Mouse (Mus musculus) heart, postnatal 36 days (tissue): ENCODE data around the gene Vps53. TPM values are rescaled to one million over a fixed set of nuclear protein-coding genes. Genes with fewer than 3 reads are reported as not detected.
"Not testable (repeated sequence)": the region's sequence is repeated elsewhere in the genome, so short reads cannot be mapped to it uniquely, and the experiment has no call there.

Experiments used
- DNase-seq, 2 experiments: peaks; one replicate each; pipeline ENCODE4 v3.0.0; 2021 to 2022
- intact Hi-C: fragments of 180-260 bp; cut with DNase I; formaldehyde crosslinking; loops from one replicate; pipeline ENCODE4 v1.15.1; 2025
- total RNA-seq, 2 experiments: library from RNA; stranded (reverse); gene quantifications; 2 replicates each; pipeline ENCODE4 v1.2.3; 2021

The Vps53 gene
- total RNA-seq = 10 to 100 TPM; 30.0 to 30.1 TPM

- DNase-seq = peak; percentile 89 to 91
- intact Hi-C loops = loop anchor here (2.0 to 5.0 kb wide), 2 partner anchors 37 to 228 kb away; partner anchors contain the start of genes Dbil5, Gemin4 and Timm22
Observed at GRCm38 (mm10) chr11:76179495-76180145, at the start of gene Vps53, which contains the start of gene Fam57a. Vps53 (minus strand) TSS chr11:76179647. Fam57a (plus strand) TSS chr11:76179671.

DNA sequence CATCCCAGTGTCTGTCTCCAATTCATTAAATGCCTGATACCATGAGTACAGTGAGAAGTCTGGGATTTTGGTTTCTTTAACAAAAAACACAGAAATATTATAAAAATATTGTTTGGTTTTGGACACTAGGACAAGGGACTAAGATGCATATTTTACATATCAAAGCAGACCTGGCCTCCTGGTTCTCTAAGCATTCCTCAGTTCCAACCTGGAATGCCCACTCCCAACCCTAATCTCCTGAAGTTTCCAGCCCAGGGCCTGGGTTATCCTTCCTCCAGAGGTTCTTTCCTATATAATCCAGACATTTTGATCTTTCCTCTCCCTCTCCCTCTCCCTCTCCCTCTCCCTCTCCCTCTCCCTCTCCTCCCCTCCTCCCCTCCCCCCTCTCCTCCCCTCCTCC lies 45.6 kb upstream of the Vps53 start:
- intact Hi-C loops = no loop called here
- DNase-seq = no peak

GRCm38 (mm10) chr11:76224631-76225030 lies 45.2 kb upstream of the Vps53 start:
- intact Hi-C loops = no loop called here
- no peak for DNase-seq

- peak; percentile 95 to 97 for DNase-seq
- intact Hi-C loops = loop anchor here (2.0 kb wide), 2 partner anchors 25 to 39 kb away; partner anchors contain the start of genes Fam57a, Glod4, Mrm3 and Vps53
Observed at GRCm38 (mm10) chr11:76217390-76217800, 37.9 kb upstream of the Vps53 start, which contains the start of the genes Dbil5 and Gemin4. Dbil5 (plus strand) TSS chr11:76217608. Gemin4 (minus strand) TSS chr11:76217664.

DNA sequence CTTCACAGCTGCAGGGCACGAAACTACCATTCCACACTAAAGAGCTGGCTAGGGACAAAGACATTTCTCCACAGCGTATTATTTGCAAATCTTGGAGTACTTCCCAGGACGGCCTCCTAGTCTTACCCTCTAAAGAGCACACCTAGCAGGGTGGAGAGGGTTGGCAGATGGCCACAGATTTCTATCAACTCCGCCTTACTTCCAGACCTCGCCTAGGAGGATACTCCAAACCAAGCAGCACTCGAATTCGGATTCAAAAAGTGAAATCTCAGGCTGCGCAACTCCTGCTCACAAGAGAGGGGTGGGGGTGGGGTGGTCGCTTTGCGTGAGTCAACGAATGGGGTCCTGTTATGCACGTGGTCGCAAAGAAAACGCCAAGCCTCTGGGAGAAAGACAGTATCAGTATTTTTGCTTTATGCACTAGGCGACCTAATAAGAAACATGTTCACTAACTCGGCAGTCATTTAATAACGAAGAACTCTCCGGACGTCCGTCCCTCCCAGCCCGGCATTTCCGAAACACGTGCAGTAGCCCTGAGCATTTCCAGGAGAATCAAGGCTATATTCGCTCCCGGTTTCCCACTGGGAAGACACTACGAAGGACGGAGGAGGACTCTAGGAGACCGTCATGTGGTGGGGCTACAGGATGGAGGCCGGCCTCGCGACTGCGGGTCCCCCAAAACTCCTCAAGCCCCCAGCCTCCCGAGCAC lies 37.4 kb upstream of the Vps53 start:
- DNase-seq = peak; percentile 34 to 52
- intact Hi-C loops = loop anchor here (2.0 kb wide), 2 partner anchors 26 to 38 kb away; partner anchors contain the start of genes Fam57a, Glod4, Mrm3 and Vps53

DNA sequence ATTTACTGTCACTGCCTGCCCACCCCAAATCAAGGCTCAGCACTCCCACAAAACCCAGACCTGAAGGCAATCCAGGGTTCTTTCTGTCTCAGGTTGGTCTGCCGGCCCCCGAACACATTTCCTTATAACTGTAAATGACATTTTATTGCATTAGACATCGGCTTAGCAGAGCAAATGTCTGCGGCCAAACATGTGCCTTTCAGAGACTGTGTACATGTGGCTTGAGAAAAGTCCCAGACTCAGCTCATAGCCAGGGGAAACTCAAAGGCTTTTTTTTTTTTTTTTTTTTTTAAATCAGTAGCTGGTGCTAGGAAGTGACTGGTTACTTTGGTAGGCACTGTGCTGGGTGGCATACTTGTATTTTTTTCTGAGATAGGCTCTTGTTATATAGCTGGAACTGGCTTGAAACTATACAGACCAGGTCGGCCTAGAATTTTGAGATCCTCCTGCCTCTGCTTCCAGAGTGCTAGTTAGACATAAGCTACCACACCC lies 36.6 kb upstream of the Vps53 start:
- no peak for DNase-seq
- intact Hi-C loops = loop anchor here (2.0 kb wide), 2 partner anchors 27 to 37 kb away; partner anchors contain the start of genes Fam57a, Glod4, Mrm3 and Vps53

DNA sequence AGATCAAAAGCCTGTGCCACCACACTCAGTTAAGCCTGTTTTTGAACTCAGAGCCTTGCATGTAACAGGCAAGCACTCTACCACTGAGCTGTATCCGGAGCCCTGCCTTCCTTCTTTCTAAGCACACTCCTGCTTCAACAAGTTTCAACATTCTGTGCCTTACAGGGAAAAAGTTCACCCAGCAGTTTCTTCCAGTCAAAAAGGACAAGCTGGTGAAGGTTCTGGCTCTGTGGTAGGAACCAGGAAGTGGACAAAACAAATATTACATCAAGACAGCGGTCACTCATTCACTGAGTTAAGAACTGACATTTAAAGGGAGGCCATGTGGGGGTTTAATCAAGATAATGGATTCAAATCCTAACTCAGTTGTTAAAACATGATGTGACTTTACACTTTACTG lies 35.6 kb upstream of the Vps53 start:
- intact Hi-C loops = no loop called here
- no peak for DNase-seq

DNA sequence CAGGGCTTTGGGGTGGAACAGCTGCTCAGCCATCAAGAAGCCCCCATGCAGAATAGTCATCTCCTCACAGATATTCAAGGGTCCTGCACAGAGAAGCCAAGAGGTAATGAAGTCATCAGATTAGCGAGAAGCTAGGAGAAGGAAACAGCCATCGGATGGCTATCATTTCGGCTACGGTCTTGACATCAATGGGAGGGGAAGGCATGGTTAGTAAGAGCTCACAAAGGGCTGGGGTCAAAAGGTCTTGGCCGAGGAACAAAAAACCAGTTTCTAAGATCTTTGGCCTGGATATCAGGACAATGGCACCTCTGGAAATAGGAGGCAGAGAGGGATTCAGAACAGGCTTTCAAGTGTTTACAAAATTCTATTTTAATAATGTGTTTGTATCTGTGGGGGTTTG lies 34.4 kb upstream of the Vps53 start:
- DNase-seq = no peak
- intact Hi-C loops = no loop called here

GRCm38 (mm10) chr11:76211595-76211994 lies 32.1 kb upstream of the Vps53 start:
- intact Hi-C loops, DNase-seq: not testable (repeated sequence)

DNA sequence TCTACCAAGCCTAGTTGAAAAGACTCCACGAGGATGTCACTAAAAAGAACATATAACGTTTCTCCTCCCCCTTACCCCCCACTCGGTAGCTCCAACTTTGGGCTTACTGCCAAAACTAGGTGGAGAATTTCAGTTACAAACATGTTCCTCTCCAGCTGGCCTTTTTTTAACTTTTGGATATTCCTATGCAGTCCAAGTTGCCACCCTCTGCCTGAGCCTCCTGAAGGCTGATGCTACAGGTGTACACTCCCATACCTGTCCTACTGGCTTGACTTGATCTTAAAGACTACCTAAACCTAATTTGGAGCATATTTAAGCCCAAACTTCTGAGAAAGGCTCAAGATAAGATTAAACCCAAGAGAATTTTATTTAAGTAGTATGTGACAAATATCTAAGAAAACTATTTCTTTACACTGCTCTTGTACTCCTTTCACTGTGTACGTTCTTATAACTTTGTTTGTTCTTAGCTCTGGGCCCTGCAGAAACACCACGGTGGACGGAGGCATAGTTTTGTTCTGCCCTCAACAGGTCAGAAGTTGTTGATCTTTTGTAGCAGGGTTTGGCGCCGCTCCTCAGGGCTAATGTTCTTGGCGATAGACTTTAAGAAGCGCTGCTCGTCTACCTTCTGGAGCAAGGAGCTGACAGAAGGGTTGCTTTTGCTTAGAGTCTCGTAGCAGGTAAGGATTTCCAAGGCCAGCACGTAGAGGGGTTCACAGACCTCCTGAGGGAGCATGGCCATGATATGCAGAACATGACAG lies 31.0 kb upstream of the Vps53 start:
- intact Hi-C loops = no loop called here
- no peak for DNase-seq

GRCm38 (mm10) chr11:76206793-76207192 lies 27.3 kb upstream of the Vps53 start:
- intact Hi-C loops = no loop called here
- no peak for DNase-seq

- intact Hi-C loops = no loop called here
Observed at GRCm38 (mm10) chr11:76201761-76202674, 22.6 kb upstream of the Vps53 start.

DNA sequence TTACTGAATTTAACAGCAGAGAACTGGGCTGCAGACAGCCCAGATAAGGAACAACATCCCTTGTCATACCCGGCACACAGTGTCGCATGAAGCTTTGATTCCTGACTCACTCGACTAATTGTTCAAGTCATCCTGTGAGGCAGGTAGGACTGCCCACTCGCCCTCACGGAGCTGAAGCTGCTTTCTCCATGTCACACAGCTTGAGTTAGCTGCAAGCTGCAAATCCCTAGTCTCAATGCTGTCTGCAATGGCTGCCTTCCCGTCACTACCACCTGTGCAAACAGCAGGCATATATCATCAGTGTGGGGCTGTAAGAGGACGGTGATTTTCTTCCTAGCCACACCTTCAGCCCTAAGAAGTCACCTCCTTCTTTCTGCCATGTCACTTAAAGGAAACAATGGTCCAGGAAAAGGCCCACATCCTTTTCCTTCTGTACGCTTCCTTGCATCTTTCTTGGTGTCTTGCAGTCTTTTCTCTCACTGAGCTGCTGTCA lies 17.6 kb upstream of the Vps53 start:
- intact Hi-C loops = no loop called here

More at GRCm38 (mm10) chr11:76201761-76202674, 22.6 kb upstream of the Vps53 start:
- peak; percentile 88 to 90 for DNase-seq

GRCm38 (mm10) chr11:76196275-76196976 lies 17.0 kb upstream of the Vps53 start:
- intact Hi-C loops = no loop called here

More for the DNA sequence above, 17.6 kb upstream of the Vps53 start:
- no peak for DNase-seq

DNA sequence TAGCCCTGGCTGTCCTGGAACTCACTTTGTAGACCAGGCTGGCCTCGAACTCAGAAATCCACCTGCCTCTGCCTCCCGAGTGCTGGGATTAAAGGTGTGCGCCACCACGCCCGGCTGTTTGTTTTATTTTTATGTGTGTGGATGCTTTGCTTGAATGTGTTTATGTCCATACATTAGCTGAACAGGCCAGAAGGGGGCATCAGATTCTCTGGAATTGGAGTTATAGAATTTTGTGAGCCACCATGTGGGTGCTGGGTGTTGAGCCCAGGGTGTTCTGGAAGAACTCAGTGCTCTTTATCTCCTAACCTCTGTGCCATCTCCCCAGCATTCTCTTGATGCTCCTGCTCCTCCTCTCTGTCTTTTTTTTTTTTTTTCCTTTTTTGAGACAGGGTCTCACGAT lies 7.5 kb upstream of the Vps53 start:
- intact Hi-C loops = no loop called here
- no peak for DNase-seq

More at GRCm38 (mm10) chr11:76196275-76196976, 17.0 kb upstream of the Vps53 start:
- no peak for DNase-seq

DNA sequence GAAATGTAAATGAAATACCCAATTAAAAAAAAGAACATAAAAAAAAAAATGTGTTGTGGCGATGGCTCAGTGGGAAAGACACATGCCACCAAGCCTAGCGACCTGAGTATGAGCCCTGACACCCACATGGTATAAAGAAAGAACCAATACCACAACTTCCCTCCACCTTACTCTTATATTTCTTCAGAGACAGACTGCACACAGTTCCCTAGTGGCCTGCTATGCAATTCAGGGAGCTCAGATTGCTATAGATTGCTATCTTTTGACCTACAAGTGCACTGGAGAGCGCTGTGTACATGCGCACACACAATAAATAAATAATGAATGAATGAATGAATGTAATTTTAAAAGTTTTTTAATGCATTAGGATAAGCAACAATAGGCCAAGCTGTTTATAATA lies 4.3 kb upstream of the Vps53 start:
- no peak for DNase-seq
- intact Hi-C loops = no loop called here

DNA sequence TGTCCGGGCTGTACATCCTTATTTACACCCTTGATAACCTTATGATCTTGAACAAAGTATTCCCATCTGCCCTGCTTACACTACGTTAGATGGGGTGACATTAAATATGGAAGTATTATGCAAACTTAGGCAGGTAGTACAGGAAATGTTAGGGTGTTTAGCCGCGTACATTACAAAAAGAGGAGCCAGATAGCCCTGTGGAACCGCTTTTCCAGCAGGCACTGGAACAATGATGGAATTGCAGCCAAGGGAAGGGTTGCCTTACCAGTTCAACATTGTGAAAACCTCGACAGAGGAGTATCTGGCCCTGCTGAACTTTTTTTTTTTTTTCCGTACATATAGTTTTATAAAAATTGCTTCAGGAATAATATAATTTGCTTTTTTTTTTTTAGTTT lies 696 bp upstream of the Vps53 start:
- intact Hi-C loops = no loop called here
- DNase-seq = no peak

DNA sequence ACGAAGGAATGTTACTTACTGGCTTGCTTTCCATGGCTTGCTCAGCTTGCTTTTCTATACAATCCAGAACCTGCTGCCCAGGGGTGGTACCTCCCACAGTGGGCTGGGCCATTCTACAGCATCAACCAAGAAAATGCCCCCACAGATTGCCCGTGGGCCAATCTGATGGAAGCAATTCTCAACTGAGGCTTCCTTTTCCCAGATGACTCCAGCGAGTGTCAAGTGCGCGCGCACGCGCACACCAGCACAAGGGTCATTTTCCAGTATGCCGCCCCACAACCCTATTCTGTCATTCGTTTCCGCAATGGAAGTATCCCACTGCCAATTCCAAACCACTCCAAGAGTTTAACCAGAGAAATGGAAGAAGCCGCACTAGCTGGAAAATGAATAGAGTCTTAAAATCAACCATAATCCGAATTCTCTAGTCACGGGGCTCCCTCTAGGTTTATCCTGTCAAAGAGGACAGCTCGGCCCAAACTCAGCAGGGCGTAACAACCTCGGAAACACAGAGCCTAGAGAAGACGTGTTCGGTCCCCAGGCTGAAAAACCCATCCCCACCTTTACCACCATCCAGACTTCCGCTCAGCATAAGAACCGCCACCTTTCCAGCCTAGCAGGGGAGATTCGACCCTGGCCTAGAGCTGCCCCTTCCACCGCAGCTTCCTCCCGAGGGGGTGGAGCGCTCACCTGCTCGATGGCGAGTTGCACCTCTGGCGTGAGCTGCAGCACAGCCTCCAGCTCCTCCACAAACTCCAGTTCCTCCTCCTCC lies 537 bp downstream of the Vps53 start:
- intact Hi-C loops = loop anchor here (2.0 to 5.0 kb wide), 2 partner anchors 38 to 228 kb away; partner anchors contain the start of genes Dbil5, Gemin4 and Timm22

More for the DNA sequence above, 537 bp downstream of the Vps53 start:
- DNase-seq = no peak
